Mouse (Mus musculus): ENCODE results near the gene Igsf11.

DNA sequence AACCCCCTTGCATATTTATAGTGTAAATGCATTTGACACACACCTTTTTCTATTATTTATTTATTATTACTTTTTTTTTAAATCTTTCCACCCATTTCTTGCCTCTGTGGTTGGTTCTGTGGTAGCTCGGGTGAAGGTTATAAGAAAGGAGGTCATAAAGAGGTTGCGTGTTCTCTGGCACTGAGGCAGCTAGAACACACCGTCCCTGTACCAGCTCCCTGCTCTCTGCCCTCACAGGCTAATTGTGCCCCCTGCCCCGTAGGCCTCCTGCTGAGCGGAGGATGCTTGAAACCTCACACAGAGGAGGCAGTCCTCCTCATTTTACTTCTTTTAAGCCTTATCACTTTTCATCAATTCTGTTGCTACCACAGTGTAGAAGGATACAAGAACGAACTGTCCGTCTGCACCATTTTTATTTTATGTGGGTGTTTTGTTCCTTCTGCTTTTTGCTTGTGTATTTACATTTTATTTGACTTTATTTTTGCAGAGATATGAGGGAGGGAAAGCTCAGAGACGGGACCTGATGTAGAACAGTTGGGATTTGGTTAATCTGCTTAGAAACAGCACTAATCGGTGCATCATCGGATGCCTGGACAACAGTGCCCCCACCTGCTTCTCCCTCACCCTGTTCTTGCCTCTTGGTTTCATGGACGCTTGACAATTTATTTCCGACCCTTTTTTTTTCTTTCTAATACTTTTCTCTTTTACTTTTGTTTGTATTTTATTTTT, 90.2 kb downstream of the Igsf11 start:
- TF ChIP-seq CTCF (IDR thresholded peaks at IDR 0.05; ENCODE audit: low read depth) (no peak), EP300 (optimal IDR thresholded peaks at IDR 0.05) (no peak)
